Mouse (Mus musculus): ENCODE measurements at regions not wholly inside any gene's neighbourhood (a gene's known extent, or its start where the extent isn't known, plus 50 kb on each side); places are given as distances from the start of the nearest gene placed in this dataset.
"Not testable (repeated sequence)": the region's sequence is repeated elsewhere in the genome, so short reads cannot be mapped to it uniquely, and the experiment has no call there.

GRCm38 (mm10) chr14:52565606-52566005 lies 70.1 kb upstream of the Olfr1507 start:
- no peak overlapping the region for H3K4me3 ChIP-seq (ENCODE audit: low read length)
- ATAC-seq (ENCODE audit: low FRiP score, low TSS enrichment) = no peak
- no peaks in the 10 kb centered on the region for H3K9me3 ChIP-seq (ENCODE audit: control insufficient read depth, low read length)
- no peaks in the 10 kb centered on the region for H3K36me3 ChIP-seq (ENCODE audit: control insufficient read depth, insufficient read depth, low read length)
- H3K4me1 ChIP-seq (ENCODE audit: control insufficient read depth, insufficient read depth, low read length) = no peaks in the 10 kb centered on the region
- no peak overlapping the region for H3K27ac ChIP-seq (ENCODE audit: low read depth, low read length)
- H3K27me3 ChIP-seq (ENCODE audit: control insufficient read depth, insufficient read depth, low read length) = no peaks in the 10 kb centered on the region
- no peak overlapping the region for H3K9ac ChIP-seq (ENCODE audit: low read depth, low read length)
- WGBS = 45% methylated on average over 4 of the region's 4 CpGs
- H3K4me2 ChIP-seq (replicated peaks; ENCODE audit: low read depth, low read length) = no peak overlapping the region

- H3K9ac ChIP-seq (ENCODE audit: low read depth, low read length); H3K27me3 ChIP-seq (ENCODE audit: control insufficient read depth, insufficient read depth, low read length); H3K9me3 ChIP-seq (ENCODE audit: control insufficient read depth, low read length); H3K27ac ChIP-seq (ENCODE audit: low read depth, low read length); H3K4me2 ChIP-seq (replicated peaks; ENCODE audit: low read depth, low read length); H3K36me3 ChIP-seq (ENCODE audit: control insufficient read depth, insufficient read depth, low read length); ATAC-seq (ENCODE audit: low FRiP score, low TSS enrichment); H3K4me1 ChIP-seq (ENCODE audit: control insufficient read depth, insufficient read depth, low read length); H3K4me3 ChIP-seq (ENCODE audit: low read length): not testable (repeated sequence)
- 93% methylated on average over 13 of the region's 13 CpGs for WGBS
These were observed 60.8 kb upstream of the Olfr1507 start for GRCm38 (mm10) chr14:52556340-52556739.

DNA sequence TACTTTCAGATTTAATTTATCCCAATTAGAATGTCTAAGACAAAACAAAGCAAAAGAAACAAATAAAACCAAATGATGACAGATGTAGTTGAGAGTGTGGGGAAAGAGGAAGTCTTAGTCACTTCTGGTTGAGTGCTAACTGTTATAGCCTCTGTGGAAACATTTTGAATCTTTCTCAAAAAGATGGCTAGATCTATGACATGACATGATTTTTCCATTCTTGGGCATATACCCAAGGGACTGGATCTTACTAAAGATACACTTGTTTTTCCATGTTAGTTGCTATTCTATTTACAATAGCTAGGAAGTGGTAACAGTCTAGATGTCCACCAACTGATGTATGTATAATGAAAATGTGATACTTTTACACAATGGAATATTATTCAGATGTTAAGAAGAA lies 57.9 kb upstream of the Olfr1507 start:
- Histone ChIP-seq H3K4me3 (ENCODE audit: low read length) (no peak overlapping the region), H3K9ac (ENCODE audit: low read depth, low read length) (no peak overlapping the region), H3K27ac (ENCODE audit: low read depth, low read length) (no peak overlapping the region), H3K27me3 (ENCODE audit: control insufficient read depth, insufficient read depth, low read length) (no peaks in the 10 kb centered on the region), H3K9me3 (ENCODE audit: control insufficient read depth, low read length) (no peaks in the 10 kb centered on the region), H3K4me2 (replicated peaks; ENCODE audit: low read depth, low read length) (no peak overlapping the region), H3K36me3 (ENCODE audit: control insufficient read depth, insufficient read depth, low read length) (no peaks in the 10 kb centered on the region), H3K4me1 (ENCODE audit: control insufficient read depth, insufficient read depth, low read length) (no peaks in the 10 kb centered on the region)
- no peak for ATAC-seq (ENCODE audit: low FRiP score, low TSS enrichment)

DNA sequence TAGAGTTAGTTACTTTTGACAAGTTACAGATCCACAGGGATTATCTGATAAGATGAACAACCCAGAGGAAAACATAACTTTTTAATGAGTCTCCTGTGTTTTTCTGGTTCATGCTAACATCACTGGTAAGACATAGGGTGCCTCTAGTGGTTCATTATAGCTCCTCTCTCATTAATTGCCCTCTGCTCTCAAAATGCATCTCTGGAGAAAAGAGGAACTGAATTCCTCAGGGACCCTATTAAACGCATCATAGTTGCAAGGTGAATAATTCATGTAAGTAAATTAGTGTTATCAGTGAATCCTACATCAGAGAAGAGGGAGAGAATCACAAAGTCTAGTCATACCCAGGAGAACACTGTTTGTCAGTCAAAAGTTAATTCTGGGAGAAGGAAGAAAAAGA lies 52.4 kb upstream of the Olfr1507 start:
- no peak overlapping the region for H3K4me2 ChIP-seq (replicated peaks; ENCODE audit: low read depth, low read length)
- 78% methylated on average over 1 of the region's 1 CpGs for WGBS
- no peaks in the 10 kb centered on the region for H3K36me3 ChIP-seq (ENCODE audit: control insufficient read depth, insufficient read depth, low read length)
- ATAC-seq (ENCODE audit: low FRiP score, low TSS enrichment) = no peak
- no peak overlapping the region for H3K4me3 ChIP-seq (ENCODE audit: low read length)
- H3K27me3 ChIP-seq (ENCODE audit: control insufficient read depth, insufficient read depth, low read length) = no peaks in the 10 kb centered on the region
- no peaks in the 10 kb centered on the region for H3K9me3 ChIP-seq (ENCODE audit: control insufficient read depth, low read length)
- no peak overlapping the region for H3K27ac ChIP-seq (ENCODE audit: low read depth, low read length)
- no peaks in the 10 kb centered on the region for H3K4me1 ChIP-seq (ENCODE audit: control insufficient read depth, insufficient read depth, low read length)
- no peak overlapping the region for H3K9ac ChIP-seq (ENCODE audit: low read depth, low read length)
